Mouse (Mus musculus): ENCODE results near the gene Cntn6. TPM values are rescaled to one million over a fixed set of nuclear protein-coding genes. Genes with fewer than 3 reads are reported as not detected.
A peak's percentile ranks its signal among the peaks of the same experiment; 100 is the strongest.

Gene Cntn6
- polyA plus RNA-seq, 1 experiment from 2014 or later: 2.5 TPM

DNA sequence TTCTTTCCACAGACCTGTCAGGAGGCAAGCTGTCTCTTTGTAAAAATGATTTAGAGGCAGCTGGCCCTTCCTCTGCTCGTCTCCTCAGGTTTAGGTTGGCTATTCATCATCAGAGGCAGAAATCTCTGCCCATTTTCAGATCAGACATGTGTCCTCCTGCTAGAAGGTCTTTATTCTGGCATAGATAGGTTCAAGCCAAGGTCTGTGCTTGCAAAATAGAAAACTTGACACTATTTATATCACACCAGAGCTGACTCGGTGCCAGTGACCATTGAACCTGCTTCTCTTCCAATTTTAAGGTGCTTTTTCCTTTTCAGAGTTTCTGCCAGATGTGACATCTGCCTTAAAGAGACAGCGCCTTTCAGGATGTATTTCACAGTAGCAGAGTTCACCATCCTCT is 95.4 kb downstream of the Cntn6 start:
- no peaks in the 10 kb centered on the region for H3K4me1 ChIP-seq (replicated peaks; ENCODE audit: control insufficient read depth, insufficient read depth, low read length)
- WGBS: 84% methylated on average over 3 of the region's 3 CpGs

DNA sequence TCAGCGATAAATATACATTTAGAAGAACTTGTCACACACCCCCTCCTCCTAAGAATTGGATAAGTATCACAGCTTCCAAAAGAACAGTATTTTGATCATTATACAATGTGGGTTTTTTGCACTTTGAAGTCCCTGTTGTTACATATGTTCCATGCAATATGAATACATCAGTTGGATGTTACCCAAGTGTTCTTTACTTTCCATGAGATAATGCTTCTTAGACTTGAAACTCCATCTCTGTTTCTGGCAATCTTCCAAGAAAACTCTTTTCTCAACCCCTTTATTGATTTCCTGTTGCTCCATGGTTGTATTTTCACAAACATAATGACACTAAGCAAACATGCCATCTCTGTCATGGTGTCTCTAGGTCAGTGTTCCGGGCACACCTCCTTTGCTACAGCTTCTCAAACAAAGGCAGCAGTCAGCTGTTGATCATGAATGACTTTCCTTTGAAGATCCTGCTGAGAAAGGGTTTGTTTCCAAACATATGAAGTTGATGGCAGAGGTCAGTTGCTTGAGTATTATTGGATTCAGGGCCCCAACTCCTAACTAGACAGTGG is 108.3 kb downstream of the Cntn6 start:
- H3K27me3 ChIP-seq (ENCODE audit: control insufficient read depth, insufficient read depth, low read length): no peaks in the 10 kb centered on the region
- no peak overlapping the region for H3K4me3 ChIP-seq (ENCODE audit: low read depth, low read length)
- H3K36me3 ChIP-seq (ENCODE audit: control insufficient read depth, insufficient read depth, low read length): no peaks in the 10 kb centered on the region
- ATAC-seq (replicated peaks; ENCODE audit: low FRiP score) (no peak), DNase-seq (ENCODE audit: low spot score) (no peak)
- H3K4me2 ChIP-seq (ENCODE audit: low read depth, low read length, severe bottlenecking): no peak overlapping the region
- no peaks in the 10 kb centered on the region for H3K9me3 ChIP-seq (ENCODE audit: control insufficient read depth, low read length)
- no peaks in the 10 kb centered on the region for H3K4me1 ChIP-seq (replicated peaks; ENCODE audit: control insufficient read depth, insufficient read depth, low read length)
- no peak overlapping the region for H3K9ac ChIP-seq (ENCODE audit: low read length)
- WGBS: 88% methylated on average over 2 of the region's 2 CpGs
- no peak overlapping the region for H3K27ac ChIP-seq (ENCODE audit: low read depth, low read length)

More for the DNA sequence above, 95.4 kb downstream of the Cntn6 start:
- no peaks in the 10 kb centered on the region for H3K9me3 ChIP-seq (ENCODE audit: control insufficient read depth, low read length)
- H3K4me3 ChIP-seq (ENCODE audit: low read depth, low read length): no peak overlapping the region
- H3K27ac ChIP-seq (ENCODE audit: low read depth, low read length): no peak overlapping the region
- DNase-seq (ENCODE audit: low spot score) (no peak), ATAC-seq (replicated peaks; ENCODE audit: low FRiP score) (no peak)
- H3K9ac ChIP-seq (ENCODE audit: low read length): no peak overlapping the region
- H3K27me3 ChIP-seq (ENCODE audit: control insufficient read depth, insufficient read depth, low read length): no peaks in the 10 kb centered on the region
- H3K4me2 ChIP-seq (ENCODE audit: low read depth, low read length, severe bottlenecking): no peak overlapping the region
- no peaks in the 10 kb centered on the region for H3K36me3 ChIP-seq (ENCODE audit: control insufficient read depth, insufficient read depth, low read length)

DNA sequence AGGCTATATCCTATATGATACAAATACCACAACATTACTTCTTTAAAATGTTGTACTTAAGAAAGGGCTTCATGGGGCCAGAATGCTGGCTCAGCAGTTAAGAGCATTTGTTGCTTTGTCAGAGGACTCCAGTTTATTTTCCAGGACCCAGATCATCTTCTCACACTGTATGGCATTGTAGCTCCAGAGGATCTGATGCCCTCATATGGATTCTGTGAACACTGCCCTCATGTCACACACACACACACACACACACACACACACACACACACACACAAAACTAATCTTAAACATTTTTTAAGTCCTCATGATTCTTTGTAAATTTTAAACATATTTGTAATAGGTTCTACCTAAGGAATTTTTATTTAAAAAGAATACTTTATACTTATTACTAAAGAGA is 110.3 kb downstream of the Cntn6 start:
- no peaks in the 10 kb centered on the region for H3K27me3 ChIP-seq (ENCODE audit: control insufficient read depth, insufficient read depth, low read length)
- DNase-seq (ENCODE audit: low spot score) (no peak), ATAC-seq (replicated peaks; ENCODE audit: low FRiP score) (no peak)
- H3K9me3 ChIP-seq (ENCODE audit: control insufficient read depth, low read length): no peaks in the 10 kb centered on the region
- H3K9ac ChIP-seq (ENCODE audit: low read length): no peak overlapping the region
- H3K4me3 ChIP-seq (ENCODE audit: low read depth, low read length): no peak overlapping the region
- H3K36me3 ChIP-seq (ENCODE audit: control insufficient read depth, insufficient read depth, low read length): no peaks in the 10 kb centered on the region
- H3K4me2 ChIP-seq (ENCODE audit: low read depth, low read length, severe bottlenecking): no peak overlapping the region
- no peaks in the 10 kb centered on the region for H3K4me1 ChIP-seq (replicated peaks; ENCODE audit: control insufficient read depth, insufficient read depth, low read length)
- no peak overlapping the region for H3K27ac ChIP-seq (ENCODE audit: low read depth, low read length)

DNA sequence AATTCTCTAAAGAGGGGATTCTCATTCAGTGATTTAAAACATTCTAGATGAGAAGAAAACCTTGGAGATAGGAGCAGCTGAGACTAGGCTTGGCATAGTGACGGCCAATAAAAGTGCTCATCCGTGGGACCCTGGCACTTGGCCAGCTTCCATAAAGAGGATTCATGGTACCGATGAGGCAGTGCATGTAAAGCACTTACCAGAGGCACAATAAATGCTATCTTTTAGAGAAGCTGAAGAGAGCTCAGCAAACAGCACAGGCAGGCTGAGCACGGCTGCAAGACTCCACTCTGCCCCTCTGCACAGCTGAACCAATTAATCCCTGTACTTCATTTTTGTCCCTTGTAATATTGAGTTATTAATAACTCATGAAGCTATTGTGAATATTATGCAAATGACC is 110.8 kb downstream of the Cntn6 start:
- 0 out of 2 replicates have a peak, but pooled peaks have one; percentile 4 for ATAC-seq (replicated peaks; ENCODE audit: low FRiP score)
- Histone ChIP-seq H3K9me3 (ENCODE audit: control insufficient read depth, low read length) (no peaks in the 10 kb centered on the region), H3K4me2 (ENCODE audit: low read depth, low read length, severe bottlenecking) (no peak overlapping the region), H3K4me3 (ENCODE audit: low read depth, low read length) (no peak overlapping the region), H3K27me3 (ENCODE audit: control insufficient read depth, insufficient read depth, low read length) (no peaks in the 10 kb centered on the region), H3K9ac (ENCODE audit: low read length) (no peak overlapping the region), H3K27ac (ENCODE audit: low read depth, low read length) (no peak overlapping the region), H3K4me1 (replicated peaks; ENCODE audit: control insufficient read depth, insufficient read depth, low read length) (no peaks in the 10 kb centered on the region), H3K36me3 (ENCODE audit: control insufficient read depth, insufficient read depth, low read length) (no peaks in the 10 kb centered on the region)
- 76% methylated on average over 4 of the region's 4 CpGs for WGBS
- DNase-seq (ENCODE audit: low spot score): no peak

DNA sequence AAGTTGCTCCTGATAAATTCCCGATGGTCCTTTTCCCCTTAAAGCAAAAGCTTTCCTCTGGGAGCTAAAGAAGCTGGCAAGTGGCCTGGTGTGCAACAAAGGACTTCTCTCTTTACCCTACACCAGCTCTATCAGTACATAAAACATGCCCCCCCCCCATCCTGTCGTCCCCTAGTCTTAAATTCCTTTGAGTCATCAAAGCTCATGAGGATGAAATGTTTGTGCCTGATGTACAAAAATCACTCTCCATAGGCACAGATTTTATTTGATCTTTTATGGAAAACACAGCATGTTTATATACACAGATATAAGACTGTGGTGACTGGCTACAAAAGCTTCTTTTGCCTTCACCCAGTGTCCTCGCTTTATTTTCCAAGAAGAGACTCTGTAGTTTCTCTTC is 112.6 kb downstream of the Cntn6 start:
- no peak overlapping the region for H3K9ac ChIP-seq (ENCODE audit: low read length)
- H3K4me1 ChIP-seq (replicated peaks; ENCODE audit: control insufficient read depth, insufficient read depth, low read length): no peaks in the 10 kb centered on the region
- 53% methylated on average over 3 of the region's 3 CpGs for WGBS
- ATAC-seq (replicated peaks; ENCODE audit: low FRiP score) (no peak), DNase-seq (ENCODE audit: low spot score) (no peak)
- H3K27ac ChIP-seq (ENCODE audit: low read depth, low read length): no peak overlapping the region
- no peaks in the 10 kb centered on the region for H3K27me3 ChIP-seq (ENCODE audit: control insufficient read depth, insufficient read depth, low read length)
- H3K4me3 ChIP-seq (ENCODE audit: low read depth, low read length): no peak overlapping the region
- H3K9me3 ChIP-seq (ENCODE audit: control insufficient read depth, low read length): no peaks in the 10 kb centered on the region
- no peak overlapping the region for H3K4me2 ChIP-seq (ENCODE audit: low read depth, low read length, severe bottlenecking)
- no peaks in the 10 kb centered on the region for H3K36me3 ChIP-seq (ENCODE audit: control insufficient read depth, insufficient read depth, low read length)

DNA sequence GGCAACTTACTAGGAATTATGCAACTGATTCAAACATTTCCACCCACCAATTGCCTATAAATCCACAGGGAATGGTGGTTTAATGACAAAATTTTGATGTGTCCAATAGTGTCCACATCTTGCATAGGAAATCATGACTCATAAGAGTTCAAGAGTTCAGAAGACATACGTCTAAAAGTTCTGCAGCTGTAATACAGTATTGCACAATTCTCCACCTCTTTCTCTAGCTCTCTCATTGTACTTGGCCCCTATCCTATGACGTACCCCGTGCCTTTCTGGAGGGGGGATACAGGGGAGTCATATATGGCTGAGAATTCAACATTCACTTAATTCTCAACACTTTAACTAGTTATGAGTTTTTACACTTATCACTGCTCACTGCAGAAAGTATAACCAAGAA is 160.9 kb downstream of the Cntn6 start:
- H3K27ac ChIP-seq (ENCODE audit: low read depth, low read length): no peak overlapping the region
- H3K4me2 ChIP-seq (ENCODE audit: low read depth, low read length, severe bottlenecking): no peak overlapping the region
- H3K36me3 ChIP-seq (ENCODE audit: control insufficient read depth, insufficient read depth, low read length): no peaks in the 10 kb centered on the region
- peak; percentile 55 for ATAC-seq (replicated peaks; ENCODE audit: low FRiP score)
- no peaks in the 10 kb centered on the region for H3K9me3 ChIP-seq (ENCODE audit: control insufficient read depth, low read length)
- WGBS: 56% methylated on average over 3 of the region's 3 CpGs
- H3K9ac ChIP-seq (ENCODE audit: low read length): no peak overlapping the region
- no peak for DNase-seq (ENCODE audit: low spot score)
- H3K4me1 ChIP-seq (replicated peaks; ENCODE audit: control insufficient read depth, insufficient read depth, low read length): no peaks in the 10 kb centered on the region
- no peak overlapping the region for H3K4me3 ChIP-seq (ENCODE audit: low read depth, low read length)
- no peaks in the 10 kb centered on the region for H3K27me3 ChIP-seq (ENCODE audit: control insufficient read depth, insufficient read depth, low read length)

DNA sequence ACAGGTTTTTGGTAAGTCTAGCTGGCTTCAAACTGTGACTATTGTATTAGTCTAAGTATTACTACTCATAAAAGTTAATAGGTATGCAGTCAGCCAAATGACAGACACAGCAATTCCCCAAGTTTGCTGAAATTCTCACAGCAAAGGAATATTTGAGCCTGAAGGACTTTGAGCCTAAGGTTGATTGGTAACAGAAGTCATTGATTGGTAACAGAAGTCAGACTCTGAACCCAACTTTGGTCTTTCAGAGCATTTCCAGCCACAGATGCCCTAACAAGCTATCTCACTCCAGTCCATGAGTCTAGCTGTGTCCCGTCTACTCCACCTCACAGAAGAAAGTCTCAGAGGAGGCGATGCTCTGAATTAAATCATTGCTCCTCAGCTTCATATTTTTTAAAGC is 176.1 kb downstream of the Cntn6 start:
- Histone ChIP-seq H3K27me3 (ENCODE audit: control insufficient read depth, insufficient read depth, low read length) (no peaks in the 10 kb centered on the region), H3K36me3 (ENCODE audit: control insufficient read depth, insufficient read depth, low read length) (no peaks in the 10 kb centered on the region), H3K4me1 (replicated peaks; ENCODE audit: control insufficient read depth, insufficient read depth, low read length) (no peaks in the 10 kb centered on the region), H3K9ac (ENCODE audit: low read length) (no peak overlapping the region), H3K9me3 (ENCODE audit: control insufficient read depth, low read length) (no peaks in the 10 kb centered on the region), H3K4me2 (ENCODE audit: low read depth, low read length, severe bottlenecking) (no peak overlapping the region), H3K27ac (ENCODE audit: low read depth, low read length) (no peak overlapping the region), H3K4me3 (ENCODE audit: low read depth, low read length) (no peak overlapping the region)
- ATAC-seq (replicated peaks; ENCODE audit: low FRiP score) (no peak), DNase-seq (ENCODE audit: low spot score) (no peak)
- 89% methylated on average over 2 of the region's 2 CpGs for WGBS

DNA sequence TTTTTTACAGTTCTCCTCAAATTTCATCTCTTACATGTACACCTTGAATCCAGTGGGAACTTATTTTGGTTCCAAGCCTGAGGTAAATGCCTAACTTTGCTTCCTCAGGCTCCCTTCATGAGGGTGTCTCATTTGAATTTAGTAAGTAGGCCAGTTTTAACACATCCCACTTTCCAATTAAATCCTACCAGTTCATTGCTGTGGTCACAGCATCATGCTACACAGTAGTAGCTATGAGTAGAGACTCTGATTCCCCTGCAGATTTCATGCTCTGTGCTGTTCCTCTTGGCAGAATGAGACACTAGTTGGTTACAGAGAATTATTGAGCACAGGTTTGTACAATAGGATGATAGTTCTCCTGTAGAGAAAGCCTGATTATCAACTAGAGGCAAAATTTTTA is 181.7 kb downstream of the Cntn6 start:
- ATAC-seq (replicated peaks; ENCODE audit: low FRiP score) (no peak), DNase-seq (ENCODE audit: low spot score) (no peak)
- H3K4me2 ChIP-seq (ENCODE audit: low read depth, low read length, severe bottlenecking): no peak overlapping the region
- no peaks in the 10 kb centered on the region for H3K36me3 ChIP-seq (ENCODE audit: control insufficient read depth, insufficient read depth, low read length)
- H3K9me3 ChIP-seq (ENCODE audit: control insufficient read depth, low read length): no peaks in the 10 kb centered on the region
- no peaks in the 10 kb centered on the region for H3K27me3 ChIP-seq (ENCODE audit: control insufficient read depth, insufficient read depth, low read length)
- no peak overlapping the region for H3K9ac ChIP-seq (ENCODE audit: low read length)
- H3K4me1 ChIP-seq (replicated peaks; ENCODE audit: control insufficient read depth, insufficient read depth, low read length): no peaks in the 10 kb centered on the region
- no peak overlapping the region for H3K4me3 ChIP-seq (ENCODE audit: low read depth, low read length)
- no peak overlapping the region for H3K27ac ChIP-seq (ENCODE audit: low read depth, low read length)

DNA sequence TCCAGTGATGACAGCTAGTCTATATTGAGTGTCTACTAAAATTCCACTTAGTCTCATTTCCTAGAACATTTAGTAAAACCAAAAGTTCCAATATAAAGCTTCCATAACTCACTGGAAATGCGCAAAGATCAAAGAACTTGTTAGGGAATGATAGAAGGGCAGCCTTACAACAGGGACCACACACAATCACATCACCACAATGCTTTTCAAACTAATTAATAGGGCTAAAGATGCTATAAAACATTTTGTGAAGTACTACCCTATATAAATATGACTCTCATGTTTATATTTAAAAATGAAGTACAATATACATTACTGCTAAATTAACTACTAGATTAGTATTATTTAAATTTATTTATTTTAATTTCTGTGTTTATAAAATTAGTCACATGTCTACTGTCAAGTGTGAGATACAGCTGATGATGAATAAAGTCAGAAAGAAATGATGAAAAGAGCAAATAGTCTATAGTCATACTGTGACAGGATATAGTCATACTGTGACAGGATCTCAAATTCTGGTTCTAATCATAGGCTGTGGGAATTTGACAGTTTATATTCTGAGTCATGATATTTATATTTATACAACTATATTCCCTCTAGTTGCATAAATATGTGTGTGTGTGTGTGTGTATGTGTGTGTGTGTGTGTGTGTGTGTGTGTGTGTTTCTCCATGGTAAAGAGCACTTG is 187.4 kb downstream of the Cntn6 start:
- Histone ChIP-seq H3K9me3 (ENCODE audit: control insufficient read depth, low read length) (no peaks in the 10 kb centered on the region), H3K36me3 (ENCODE audit: control insufficient read depth, insufficient read depth, low read length) (no peaks in the 10 kb centered on the region), H3K4me1 (replicated peaks; ENCODE audit: control insufficient read depth, insufficient read depth, low read length) (no peaks in the 10 kb centered on the region), H3K27ac (ENCODE audit: low read depth, low read length) (no peak overlapping the region), H3K4me3 (ENCODE audit: low read depth, low read length) (no peak overlapping the region), H3K9ac (ENCODE audit: low read length) (no peak overlapping the region), H3K27me3 (ENCODE audit: control insufficient read depth, insufficient read depth, low read length) (no peaks in the 10 kb centered on the region), H3K4me2 (ENCODE audit: low read depth, low read length, severe bottlenecking) (no peak overlapping the region)
- ATAC-seq (replicated peaks; ENCODE audit: low FRiP score) (no peak), DNase-seq (ENCODE audit: low spot score) (no peak)
- 95% methylated on average over 1 of the region's 1 CpGs for WGBS
